Mouse (Mus musculus): ENCODE data around the gene Agpat4.

- TF ChIP-seq POLR2A (IDR thresholded peaks at IDR 0.05; ENCODE audit: borderline replicate concordance, low read depth, low read length) (no peak), CTCF (IDR thresholded peaks at IDR 0.05; ENCODE audit: low read depth, low read length) (no peak)
Observed at GRCm38 (mm10) chr17:12186341-12186740, 67.8 kb downstream of the Agpat4 start.
